Mouse (Mus musculus) forebrain, embryonic 10.5 days (tissue): ENCODE results near the gene Rdm1. TPM values are rescaled to one million over a fixed set of nuclear protein-coding genes. Genes with fewer than 3 reads are reported as not detected.

Experiments
- DNase-seq: peaks from one replicate; pipeline ENCODE4 v3.0.0-alpha.2; 2017; ENCODE audit warnings: low spot score; ENCODE audit errors: extremely low spot score
- H3K27ac ChIP-seq: fragments of 300-500 bp; sonication (generic); 2 replicates; pipeline ENCODE4 v1.5.1; 2016; ENCODE audit warnings: mild to moderate bottlenecking
- H3K27me3 ChIP-seq: fragments of 300-500 bp; sonication (generic); 2 replicates; pipeline ENCODE4 v1.6.1; 2016; ENCODE audit warnings: mild to moderate bottlenecking; ENCODE audit not compliant: poor library complexity, severe bottlenecking
- H3K36me3 ChIP-seq: fragments of 300-500 bp; sonication (generic); replicated peaks from 2 replicates; pipeline ENCODE4 v1.6.1; 2016; ENCODE audit warnings: mild to moderate bottlenecking, moderate library complexity
- H3K4me1 ChIP-seq: fragments of 300-500 bp; sonication (generic); 2 replicates; pipeline ENCODE4 v1.6.1; 2016
- H3K4me3 ChIP-seq: fragments of 300-500 bp; sonication (generic); 2 replicates; pipeline ENCODE4 v1.5.1; 2016; ENCODE audit warnings: mild to moderate bottlenecking, moderate library complexity
- H3K9me3 ChIP-seq: fragments of 300-500 bp; sonication (generic); 2 replicates; pipeline ENCODE4 v1.6.1; 2016; ENCODE audit warnings: mild to moderate bottlenecking, moderate library complexity
- WGBS: fragments of 180-500 bp; shearing (Covaris S2); methylation state at CpG from one replicate; pipeline ENCODE4 v1.1.7; 2016; 5-methylcytosine and 5-hydroxymethylcytosine counted together
- polyA plus RNA-seq: library from polyadenylated mRNA; unstranded; fragments of >200 nt; fragmentation: Nextera tagmentation; extraction: Ambion mirVana; gene quantifications from 2 replicates; pipeline ENCODE4 v1.2.1, GENCODE M21; 2016

Rdm1 gene
- polyA plus RNA-seq, 1 experiment from 2014 or later: 33.9 TPM

DNA sequence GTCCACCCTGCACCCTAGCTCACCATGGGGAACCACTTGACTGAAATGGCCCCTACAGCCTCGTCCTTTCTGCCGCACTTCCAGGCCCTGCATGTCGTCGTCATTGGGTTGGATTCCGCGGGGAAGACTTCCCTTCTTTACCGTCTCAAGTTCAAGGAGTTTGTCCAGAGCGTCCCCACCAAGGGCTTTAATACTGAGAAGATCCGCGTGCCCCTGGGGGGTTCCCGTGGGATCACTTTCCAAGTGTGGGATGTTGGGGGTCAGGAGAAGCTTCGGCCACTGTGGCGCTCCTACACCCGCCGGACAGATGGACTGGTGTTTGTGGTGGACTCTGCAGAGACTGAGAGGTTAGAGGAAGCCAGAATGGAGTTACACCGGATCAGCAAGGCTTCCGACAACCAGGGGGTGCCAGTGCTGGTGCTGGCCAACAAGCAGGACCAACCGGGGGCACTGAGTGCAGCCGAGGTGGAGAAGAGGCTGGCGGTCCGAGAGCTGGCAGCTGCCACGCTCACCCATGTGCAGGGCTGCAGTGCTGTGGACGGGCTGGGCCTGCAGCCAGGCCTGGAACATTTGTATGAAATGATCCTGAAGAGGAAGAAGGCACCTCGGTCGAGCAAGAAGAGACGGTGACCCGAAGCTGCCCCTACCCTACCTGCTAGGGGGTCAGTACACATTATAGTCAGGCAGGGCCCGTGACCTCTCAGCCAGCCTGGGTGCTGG, 39.8 kb downstream of the Rdm1 start:
- 86% methylated on average over 28 of the region's 28 CpGs for WGBS
- Histone ChIP-seq H3K27ac (no peak overlapping the region), H3K4me1 (peaks cover 41% of the 10 kb centered on the region), H3K27me3 (peaks cover 24% of the 10 kb centered on the region), H3K4me3 (no peak overlapping the region; the same call in 1 of the 2 replicates), H3K36me3 (no peaks in the 10 kb centered on the region), H3K9me3 (no peaks in the 10 kb centered on the region)
- DNase-seq: no peak

DNA sequence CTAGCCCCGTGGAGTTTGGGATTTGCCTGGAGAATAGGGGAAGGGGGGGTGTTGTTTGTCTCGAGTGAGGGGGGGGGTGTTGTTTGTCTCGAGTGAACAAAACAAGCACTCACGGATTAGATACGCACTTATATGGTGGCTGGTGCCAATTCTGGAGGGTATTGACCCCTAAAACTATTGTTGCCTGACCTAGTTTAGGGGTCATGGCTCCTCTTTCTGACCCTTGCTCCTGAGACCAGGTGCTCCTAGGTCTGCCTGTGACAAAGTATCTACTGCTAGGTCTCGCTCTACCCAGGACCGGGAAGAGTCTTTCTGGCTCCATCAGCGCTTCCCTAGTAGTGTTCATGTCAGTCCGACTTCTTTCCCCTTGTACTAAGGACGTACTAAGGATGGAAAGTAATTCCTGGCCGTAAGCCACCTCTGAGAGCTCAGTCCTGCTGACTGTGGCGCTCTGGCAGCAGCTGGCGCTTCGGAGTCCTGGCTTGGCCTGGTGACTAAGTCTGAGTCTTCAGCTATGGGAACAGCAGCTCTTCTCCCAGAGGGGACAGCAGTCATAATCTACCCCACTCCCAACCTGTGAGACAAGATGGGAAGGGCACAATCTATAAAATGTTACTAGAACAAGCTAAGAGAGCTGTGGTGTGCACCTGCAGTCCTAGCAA, 41.0 kb downstream of the Rdm1 start:
- no peaks in the 10 kb centered on the region for H3K36me3 ChIP-seq
- DNase-seq: no peak
- H3K27ac ChIP-seq: no peak overlapping the region
- no peaks in the 10 kb centered on the region for H3K9me3 ChIP-seq
- H3K27me3 ChIP-seq: peaks cover 24% of the 10 kb centered on the region
- 80% methylated on average over 14 of the region's 14 CpGs for WGBS
- H3K4me1 ChIP-seq: peaks cover 42% of the 10 kb centered on the region
- no peak overlapping the region for H3K4me3 ChIP-seq

DNA sequence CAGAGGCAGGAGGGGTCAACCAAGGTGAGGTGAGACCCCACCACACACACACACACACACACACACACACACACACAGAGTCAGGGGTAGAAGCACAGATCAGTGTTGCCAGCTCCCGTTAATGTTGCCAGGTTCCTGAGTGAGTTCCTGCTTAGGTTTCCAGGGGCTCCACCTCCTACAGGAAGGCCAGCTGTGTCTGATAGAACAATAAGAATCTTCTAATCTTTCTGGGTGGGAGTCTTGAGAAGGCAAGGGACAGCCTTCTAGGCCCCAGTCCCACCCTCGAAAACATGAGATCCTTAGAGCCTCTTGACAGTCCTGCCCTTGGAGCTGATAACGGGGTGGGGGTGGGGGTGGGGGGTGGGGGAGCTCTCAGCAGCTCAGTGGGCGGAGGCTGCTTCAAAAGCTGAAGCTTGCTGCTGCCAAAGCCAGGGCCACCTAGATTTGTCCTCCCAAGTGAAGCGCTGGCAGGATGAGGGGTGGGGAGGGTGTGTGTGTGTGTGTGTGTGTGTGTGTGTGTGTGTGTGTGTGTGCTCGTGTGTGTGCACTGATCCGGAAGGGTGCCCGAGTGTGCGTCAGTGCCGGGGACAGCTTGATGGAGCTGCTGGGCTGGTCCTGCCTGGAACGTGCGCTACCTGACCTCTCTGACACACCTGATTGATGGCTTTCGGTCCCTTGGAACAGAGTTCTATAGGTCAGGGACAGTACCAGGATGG, 41.7 kb downstream of the Rdm1 start:
- no peak for DNase-seq
- H3K27me3 ChIP-seq: peaks cover 24% of the 10 kb centered on the region
- H3K9me3 ChIP-seq: no peaks in the 10 kb centered on the region
- peaks cover 47% of the 10 kb centered on the region for H3K4me1 ChIP-seq
- no peak overlapping the region for H3K27ac ChIP-seq
- WGBS: 57% methylated on average over 13 of the region's 13 CpGs
- H3K4me3 ChIP-seq: no peak overlapping the region
- H3K36me3 ChIP-seq: no peaks in the 10 kb centered on the region

DNA sequence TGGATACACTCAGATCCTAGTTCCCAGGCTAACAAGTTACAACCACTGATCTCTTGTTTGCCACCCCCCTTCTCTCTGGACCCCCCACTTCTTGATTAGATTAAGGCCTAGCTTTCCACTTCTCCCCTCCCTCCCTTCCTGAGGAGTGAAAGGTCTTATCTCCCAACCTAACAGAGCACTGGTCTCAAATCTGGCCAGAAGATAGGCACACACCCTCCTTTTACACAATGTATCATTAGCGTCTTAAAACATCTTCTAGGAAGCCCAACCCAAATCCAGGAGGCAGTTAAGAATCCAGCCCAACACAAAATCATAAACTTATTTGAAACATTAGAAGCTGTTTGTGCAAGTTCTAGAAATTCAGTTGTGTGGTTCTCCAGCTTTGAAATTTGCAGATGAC, 43.3 kb downstream of the Rdm1 start:
- Histone ChIP-seq H3K27me3 (peaks cover 24% of the 10 kb centered on the region), H3K9me3 (no peaks in the 10 kb centered on the region), H3K4me1 (peaks cover 42% of the 10 kb centered on the region), H3K4me3 (no peak overlapping the region), H3K27ac (no peak overlapping the region), H3K36me3 (no peaks in the 10 kb centered on the region)
- no peak for DNase-seq
- 82% methylated on average over 1 of the region's 1 CpGs for WGBS

DNA sequence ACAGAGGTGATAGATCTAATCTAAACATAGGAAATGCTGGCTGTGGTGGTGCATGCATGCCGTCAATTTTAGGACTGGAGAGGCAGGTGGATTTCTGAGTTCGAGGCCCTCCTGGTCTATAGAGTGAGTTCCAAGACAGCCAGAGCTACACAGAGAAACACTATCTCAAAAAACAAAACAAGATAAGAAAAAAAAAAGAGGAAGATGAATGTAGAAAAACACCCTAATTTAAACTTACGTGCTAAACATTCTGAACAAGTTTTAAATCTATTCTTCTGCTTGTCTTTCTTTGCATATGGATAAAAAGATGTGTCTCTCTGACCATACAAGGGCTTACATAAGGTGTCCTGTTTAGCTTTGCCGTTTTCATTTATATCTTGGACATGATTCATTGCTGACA, 44.3 kb downstream of the Rdm1 start:
- H3K36me3 ChIP-seq: no peaks in the 10 kb centered on the region
- no peak overlapping the region for H3K4me3 ChIP-seq
- peaks cover 37% of the 10 kb centered on the region for H3K4me1 ChIP-seq
- peaks cover 16% of the 10 kb centered on the region for H3K27me3 ChIP-seq
- 92% methylated on average over 4 of the region's 4 CpGs for WGBS
- no peak overlapping the region for H3K27ac ChIP-seq
- no peak for DNase-seq
- H3K9me3 ChIP-seq: no peaks in the 10 kb centered on the region

DNA sequence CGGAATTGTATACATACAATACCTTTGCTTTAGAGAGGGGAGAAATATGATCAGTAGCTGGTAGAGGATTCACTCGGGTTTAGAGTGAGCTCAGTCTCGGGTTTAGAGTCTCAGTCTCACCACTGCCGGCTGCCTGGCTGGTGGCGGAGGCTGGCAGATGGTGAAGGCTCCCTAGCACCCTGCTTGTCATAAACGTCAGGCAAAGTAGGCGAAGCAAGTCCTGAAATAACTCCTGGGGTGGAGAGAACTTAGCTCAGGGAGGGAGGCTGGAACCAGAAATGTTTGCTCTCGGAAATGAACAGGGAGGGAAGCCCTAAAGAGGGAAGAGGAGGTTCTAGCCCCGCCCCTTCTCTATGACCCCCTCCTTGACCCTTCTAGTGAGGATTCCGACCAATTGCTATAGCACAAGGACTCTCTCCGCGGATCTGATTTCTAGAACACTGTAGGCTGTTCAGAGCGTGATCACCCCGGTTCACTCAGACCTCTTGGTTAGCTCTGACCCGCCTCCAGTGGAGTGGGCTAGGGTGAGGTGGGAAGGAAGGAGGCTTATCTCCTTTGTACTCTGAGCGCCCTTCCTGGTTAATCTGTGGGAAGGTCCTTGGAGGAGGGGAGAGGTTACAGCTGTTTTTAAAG, 46.1 kb downstream of the Rdm1 start:
- Histone ChIP-seq H3K36me3 (no peaks in the 10 kb centered on the region), H3K27ac (peak overlapping the region; percentile 22), H3K4me3 (no peak overlapping the region), H3K27me3 (0 out of 2 replicates have a peak, but pooled peaks cover 1% of the 10 kb centered on the region), H3K4me1 (peaks cover 27% of the 10 kb centered on the region), H3K9me3 (no peaks in the 10 kb centered on the region)
- WGBS: 41% methylated on average over 16 of the region's 16 CpGs
- DNase-seq: no peak

DNA sequence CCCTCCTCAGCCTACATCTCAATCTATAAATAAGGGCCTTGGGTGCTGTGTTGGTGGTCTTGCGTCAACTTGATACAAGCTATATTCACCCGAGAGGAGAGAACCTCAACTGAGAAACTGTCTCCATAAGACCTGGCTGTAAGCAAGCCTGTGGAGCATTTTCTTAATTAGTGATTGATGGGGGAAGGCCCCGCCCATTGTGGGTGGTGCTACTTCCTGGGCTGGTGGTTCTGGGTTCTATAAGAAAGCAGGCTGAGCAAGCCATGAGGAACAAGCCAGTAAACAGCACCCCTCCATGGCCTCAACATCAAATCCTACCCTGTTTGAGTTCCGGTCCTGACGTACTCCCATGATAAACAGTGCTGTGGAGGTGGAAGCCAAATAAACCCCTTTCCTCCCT, 47.1 kb downstream of the Rdm1 start:
- H3K27ac ChIP-seq: no peak overlapping the region
- H3K4me1 ChIP-seq: peaks cover 18% of the 10 kb centered on the region
- no peaks in the 10 kb centered on the region for H3K36me3 ChIP-seq
- no peaks in the 10 kb centered on the region for H3K9me3 ChIP-seq
- H3K4me3 ChIP-seq: no peak overlapping the region
- no peak for DNase-seq
- H3K27me3 ChIP-seq: no peaks in the 10 kb centered on the region
- 90% methylated on average over 5 of the region's 5 CpGs for WGBS

DNA sequence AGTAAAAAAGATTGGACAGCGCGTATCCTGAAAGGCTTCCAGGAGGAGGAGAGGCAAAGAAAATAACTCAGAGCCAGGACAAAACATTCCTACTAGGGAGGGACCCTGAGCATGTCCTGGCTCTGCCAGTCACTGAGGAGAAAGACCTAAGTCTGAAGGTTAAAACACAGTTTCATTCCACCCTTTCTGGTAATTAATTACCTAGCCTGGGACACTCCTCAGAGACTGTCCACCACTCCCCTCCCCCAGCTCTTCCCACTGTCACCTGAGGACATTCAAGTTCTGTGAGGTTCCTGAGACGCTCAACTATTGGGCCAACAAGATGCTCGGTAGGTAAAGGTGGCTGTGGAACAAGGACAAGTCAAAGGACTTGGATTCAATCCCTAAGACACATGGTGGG, 48.4 kb downstream of the Rdm1 start:
- H3K4me3 ChIP-seq: no peak overlapping the region
- DNase-seq: no peak
- H3K27me3 ChIP-seq: no peaks in the 10 kb centered on the region
- H3K4me1 ChIP-seq: peaks cover 20% of the 10 kb centered on the region
- 85% methylated on average over 4 of the region's 4 CpGs for WGBS
- H3K27ac ChIP-seq: no peak overlapping the region
- no peaks in the 10 kb centered on the region for H3K36me3 ChIP-seq
- no peaks in the 10 kb centered on the region for H3K9me3 ChIP-seq

DNA sequence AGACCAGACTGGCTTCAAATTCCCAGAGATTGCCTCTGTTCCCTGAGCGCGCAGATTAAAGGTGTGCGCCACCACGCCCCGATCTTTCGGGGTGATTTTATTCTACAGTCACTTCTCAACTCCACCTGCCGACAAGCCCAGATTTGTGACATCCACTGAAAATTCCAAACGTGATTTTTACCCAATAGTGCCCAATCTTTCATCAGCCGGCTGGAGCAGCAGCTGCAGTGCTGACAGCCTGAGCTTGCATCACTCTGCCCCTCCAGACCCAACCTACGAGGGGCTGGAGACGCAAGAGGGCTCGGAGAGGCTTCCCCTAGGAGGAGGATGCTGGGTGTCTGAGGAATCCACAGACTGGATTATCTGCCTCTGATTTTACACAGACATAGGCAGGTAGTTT, 50.7 kb downstream of the Rdm1 start:
- Histone ChIP-seq H3K27ac (no peak overlapping the region), H3K9me3 (no peaks in the 10 kb centered on the region), H3K36me3 (no peaks in the 10 kb centered on the region), H3K27me3 (no peaks in the 10 kb centered on the region), H3K4me1 (peaks cover 29% of the 10 kb centered on the region), H3K4me3 (no peak overlapping the region)
- WGBS: 90% methylated on average over 12 of the region's 12 CpGs
- DNase-seq: no peak

DNA sequence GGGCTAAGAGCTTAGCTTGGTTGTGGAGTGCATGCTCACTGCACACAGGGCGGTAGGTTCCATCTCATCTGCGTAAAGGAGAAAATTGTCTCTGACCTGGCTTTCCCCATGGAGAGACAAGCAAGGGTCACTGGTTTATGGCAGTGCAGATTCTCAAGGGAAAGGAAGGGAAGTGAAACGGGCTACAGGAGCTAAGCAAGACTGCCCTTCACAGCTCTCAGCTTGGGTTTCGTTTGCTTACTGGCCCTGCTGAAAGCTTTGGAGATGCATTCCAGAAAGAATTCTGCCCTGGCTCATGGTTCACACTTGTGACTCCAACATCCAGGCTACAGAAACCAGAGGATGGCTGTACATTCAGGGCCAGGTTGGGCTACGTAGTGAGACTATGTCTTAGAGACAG, 51.8 kb downstream of the Rdm1 start:
- H3K27me3 ChIP-seq: no peaks in the 10 kb centered on the region
- H3K36me3 ChIP-seq: no peaks in the 10 kb centered on the region
- H3K4me3 ChIP-seq: no peak overlapping the region
- peaks cover 20% of the 10 kb centered on the region for H3K4me1 ChIP-seq
- 82% methylated on average over 5 of the region's 5 CpGs for WGBS
- H3K9me3 ChIP-seq: no peaks in the 10 kb centered on the region
- H3K27ac ChIP-seq: no peak overlapping the region
- DNase-seq: no peak

DNA sequence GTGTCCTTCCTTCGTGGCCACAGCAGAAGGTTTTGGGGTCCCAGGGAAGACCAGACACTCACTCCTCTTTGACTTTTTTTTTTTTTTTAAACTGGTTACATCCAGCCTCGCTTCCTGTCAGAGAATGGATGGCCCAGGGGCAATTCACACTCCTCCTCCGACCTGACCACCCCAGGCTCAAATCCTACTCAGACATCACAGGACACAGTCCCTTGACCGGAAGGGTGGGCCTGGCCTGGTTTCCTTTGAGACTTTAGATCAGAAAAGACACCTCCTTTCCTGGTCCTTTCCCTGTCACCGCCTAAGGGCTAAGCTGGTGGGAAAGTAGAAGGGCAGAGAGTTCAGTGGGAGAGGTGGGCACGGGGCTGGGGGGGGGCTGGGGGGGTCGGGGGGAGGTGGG, 52.9 kb downstream of the Rdm1 start:
- peaks cover 20% of the 10 kb centered on the region for H3K4me1 ChIP-seq
- H3K9me3 ChIP-seq: no peaks in the 10 kb centered on the region
- no peak for DNase-seq
- H3K27ac ChIP-seq: peak overlapping the region; percentile 17
- H3K27me3 ChIP-seq: no peaks in the 10 kb centered on the region
- 55% methylated on average over 5 of the region's 7 CpGs for WGBS
- no peaks in the 10 kb centered on the region for H3K36me3 ChIP-seq
- H3K4me3 ChIP-seq: no peak overlapping the region

DNA sequence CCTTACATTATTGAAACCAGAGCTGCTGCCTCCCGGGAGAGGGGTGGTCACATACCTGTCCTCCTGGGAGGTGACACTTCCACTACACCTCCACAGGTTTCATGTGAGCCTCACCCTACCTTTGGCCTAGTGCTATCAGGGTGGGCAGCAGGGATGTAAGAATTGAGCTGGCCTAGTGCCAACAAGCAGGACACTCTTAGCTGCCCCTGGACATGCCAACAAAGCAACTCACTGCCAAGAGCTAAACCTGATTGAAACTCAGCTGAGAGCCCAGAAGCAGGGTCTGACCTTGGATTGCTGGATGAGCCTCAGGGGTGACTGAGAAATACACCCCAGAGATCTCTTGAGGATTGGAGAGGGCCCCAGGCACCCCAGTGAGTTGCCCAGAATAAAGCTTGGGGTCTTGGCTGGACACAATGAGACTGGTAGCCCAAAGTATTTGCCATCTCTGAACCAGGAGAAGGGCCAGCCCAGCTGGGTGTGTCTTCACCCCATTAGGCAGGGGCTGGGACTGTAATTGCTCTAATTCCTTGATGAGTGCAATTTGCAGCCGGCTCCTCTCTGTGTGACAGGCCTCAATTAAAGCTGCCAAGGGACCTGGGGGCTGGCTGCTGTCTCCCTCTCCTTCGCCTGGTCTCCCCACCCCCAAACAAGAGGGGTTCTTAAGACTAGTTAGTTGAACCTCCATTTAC, 53.8 kb downstream of the Rdm1 start:
- Histone ChIP-seq H3K27me3 (no peaks in the 10 kb centered on the region), H3K4me3 (no peak overlapping the region), H3K9me3 (no peaks in the 10 kb centered on the region), H3K36me3 (no peaks in the 10 kb centered on the region), H3K4me1 (peaks cover 20% of the 10 kb centered on the region), H3K27ac (peak overlapping the region; percentile 13)
- 40% methylated on average over 3 of the region's 3 CpGs for WGBS
- no peak for DNase-seq
